Mouse (Mus musculus): ENCODE measurements around the gene Wdfy3. TPM values are rescaled to one million over a fixed set of nuclear protein-coding genes. Genes with fewer than 3 reads are reported as not detected.
"Not testable (repeated sequence)": the region's sequence is repeated elsewhere in the genome, so short reads cannot be mapped to it uniquely, and the experiment has no call there.

Gene Wdfy3
- polyA plus RNA-seq, 1 experiment from 2014 or later: 29.0 TPM

- WGBS: 80% methylated on average over 3 of the region's 3 CpGs
- Histone ChIP-seq H3K4me1 (ENCODE audit: control insufficient read depth, insufficient read depth, low read length) (no peaks in the 10 kb centered on the region; the same call in 1 of the 2 replicates), H3K9me3 (ENCODE audit: control insufficient read depth, low read length) (no peaks in the 10 kb centered on the region), H3K36me3 (ENCODE audit: control insufficient read depth, insufficient read depth, low read length) (no peaks in the 10 kb centered on the region), H3K4me2 (ENCODE audit: low read depth) (no peak overlapping the region), H3K4me3 (ENCODE audit: low read depth, low read length) (no peak overlapping the region), H3K9ac (ENCODE audit: low read length) (no peak overlapping the region), H3K27ac (ENCODE audit: low read depth, low read length) (no peak overlapping the region), H3K27me3 (ENCODE audit: control insufficient read depth, insufficient read depth, low read length) (no peaks in the 10 kb centered on the region)
- no peak for ATAC-seq (ENCODE audit: insufficient read depth, low FRiP score, low TSS enrichment)
- DNase-seq (ENCODE audit: low spot score): no peak
Measured at GRCm38 (mm10) chr5:101986694-101987093, 83.0 kb downstream of the Wdfy3 start.

- no peaks in the 10 kb centered on the region for H3K9me3 ChIP-seq (ENCODE audit: control insufficient read depth, low read length)
- H3K27ac ChIP-seq (ENCODE audit: low read depth, low read length): no peak overlapping the region
- H3K27me3 ChIP-seq (ENCODE audit: control insufficient read depth, insufficient read depth, low read length): no peaks in the 10 kb centered on the region
- H3K4me3 ChIP-seq (ENCODE audit: low read depth, low read length): no peak overlapping the region
- H3K4me2 ChIP-seq (ENCODE audit: low read depth): no peak overlapping the region
- no peak overlapping the region for H3K9ac ChIP-seq (ENCODE audit: low read length)
- peaks cover 2% of the 10 kb centered on the region; the same call in 1 of the 2 replicates for H3K36me3 ChIP-seq (ENCODE audit: control insufficient read depth, insufficient read depth, low read length)
- DNase-seq (ENCODE audit: low spot score) (no peak), ATAC-seq (ENCODE audit: insufficient read depth, low FRiP score, low TSS enrichment) (no peak)
- no peaks in the 10 kb centered on the region for H3K4me1 ChIP-seq (ENCODE audit: control insufficient read depth, insufficient read depth, low read length)
- WGBS: 78% methylated on average over 5 of the region's 5 CpGs
Measured at GRCm38 (mm10) chr5:101982239-101982638, 87.5 kb downstream of the Wdfy3 start.

- no peaks in the 10 kb centered on the region for H3K27me3 ChIP-seq (ENCODE audit: control insufficient read depth, insufficient read depth, low read length)
- no peaks in the 10 kb centered on the region for H3K4me1 ChIP-seq (ENCODE audit: control insufficient read depth, insufficient read depth, low read length)
- H3K4me3 ChIP-seq (ENCODE audit: low read depth, low read length): no peak overlapping the region
- no peak for DNase-seq (ENCODE audit: low spot score)
- no peak for ATAC-seq (ENCODE audit: insufficient read depth, low FRiP score, low TSS enrichment)
- H3K36me3 ChIP-seq (ENCODE audit: control insufficient read depth, insufficient read depth, low read length): peaks cover 2% of the 10 kb centered on the region; the same call in 1 of the 2 replicates
- H3K27ac ChIP-seq (ENCODE audit: low read depth, low read length): no peak overlapping the region
- WGBS: 94% methylated on average over 6 of the region's 6 CpGs
- H3K4me2 ChIP-seq (ENCODE audit: low read depth): no peak overlapping the region
- H3K9me3 ChIP-seq (ENCODE audit: control insufficient read depth, low read length): no peaks in the 10 kb centered on the region
- no peak overlapping the region for H3K9ac ChIP-seq (ENCODE audit: low read length)
Measured at GRCm38 (mm10) chr5:101979594-101979993, 90.1 kb downstream of the Wdfy3 start.

- 75% methylated on average over 4 of the region's 4 CpGs for WGBS
- not testable (repeated sequence) for H3K36me3 ChIP-seq (ENCODE audit: control insufficient read depth, insufficient read depth, low read length); H3K9me3 ChIP-seq (ENCODE audit: control insufficient read depth, low read length); DNase-seq (ENCODE audit: low spot score); H3K27ac ChIP-seq (ENCODE audit: low read depth, low read length); ATAC-seq (ENCODE audit: insufficient read depth, low FRiP score, low TSS enrichment); H3K9ac ChIP-seq (ENCODE audit: low read length); H3K27me3 ChIP-seq (ENCODE audit: control insufficient read depth, insufficient read depth, low read length); H3K4me1 ChIP-seq (ENCODE audit: control insufficient read depth, insufficient read depth, low read length); H3K4me2 ChIP-seq (ENCODE audit: low read depth); H3K4me3 ChIP-seq (ENCODE audit: low read depth, low read length)
Measured at GRCm38 (mm10) chr5:101972594-101972993, 97.1 kb downstream of the Wdfy3 start.

- DNase-seq (ENCODE audit: low spot score): no peak
- Histone ChIP-seq H3K4me2 (ENCODE audit: low read depth) (no peak overlapping the region), H3K27ac (ENCODE audit: low read depth, low read length) (peak overlapping the region; percentile 41; the same call in 1 of the 2 replicates), H3K36me3 (ENCODE audit: control insufficient read depth, insufficient read depth, low read length) (no peaks in the 10 kb centered on the region), H3K9ac (ENCODE audit: low read length) (no peak overlapping the region), H3K9me3 (ENCODE audit: control insufficient read depth, low read length) (no peaks in the 10 kb centered on the region), H3K4me1 (ENCODE audit: control insufficient read depth, insufficient read depth, low read length) (no peaks in the 10 kb centered on the region), H3K27me3 (ENCODE audit: control insufficient read depth, insufficient read depth, low read length) (no peaks in the 10 kb centered on the region), H3K4me3 (ENCODE audit: low read depth, low read length) (no peak overlapping the region)
- ATAC-seq (ENCODE audit: insufficient read depth, low FRiP score, low TSS enrichment): no peak
- WGBS: 56% methylated on average over 12 of the region's 12 CpGs
Measured at GRCm38 (mm10) chr5:101968153-101968851, 101.4 kb downstream of the Wdfy3 start.

- no peak overlapping the region for H3K4me2 ChIP-seq (ENCODE audit: low read depth)
- no peaks in the 10 kb centered on the region for H3K27me3 ChIP-seq (ENCODE audit: control insufficient read depth, insufficient read depth, low read length)
- 71% methylated on average over 2 of the region's 2 CpGs for WGBS
- no peak for ATAC-seq (ENCODE audit: insufficient read depth, low FRiP score, low TSS enrichment)
- H3K4me1 ChIP-seq (ENCODE audit: control insufficient read depth, insufficient read depth, low read length): no peaks in the 10 kb centered on the region
- H3K36me3 ChIP-seq (ENCODE audit: control insufficient read depth, insufficient read depth, low read length): no peaks in the 10 kb centered on the region
- H3K4me3 ChIP-seq (ENCODE audit: low read depth, low read length): no peak overlapping the region
- H3K9ac ChIP-seq (ENCODE audit: low read length): no peak overlapping the region
- H3K9me3 ChIP-seq (ENCODE audit: control insufficient read depth, low read length): no peaks in the 10 kb centered on the region
- DNase-seq (ENCODE audit: low spot score): no peak
- H3K27ac ChIP-seq (ENCODE audit: low read depth, low read length): peak overlapping the region; percentile 41; the same call in 1 of the 2 replicates
Measured at GRCm38 (mm10) chr5:101967832-101968152, 101.9 kb downstream of the Wdfy3 start.

- no peaks in the 10 kb centered on the region for H3K27me3 ChIP-seq (ENCODE audit: control insufficient read depth, insufficient read depth, low read length)
- WGBS: 85% methylated on average over 4 of the region's 4 CpGs
- H3K36me3 ChIP-seq (ENCODE audit: control insufficient read depth, insufficient read depth, low read length): peaks cover 2% of the 10 kb centered on the region
- no peaks in the 10 kb centered on the region for H3K4me1 ChIP-seq (ENCODE audit: control insufficient read depth, insufficient read depth, low read length)
- DNase-seq (ENCODE audit: low spot score): no peak
- H3K9ac ChIP-seq (ENCODE audit: low read length): no peak overlapping the region
- no peak overlapping the region for H3K27ac ChIP-seq (ENCODE audit: low read depth, low read length)
- no peak overlapping the region for H3K4me3 ChIP-seq (ENCODE audit: low read depth, low read length)
- no peaks in the 10 kb centered on the region for H3K9me3 ChIP-seq (ENCODE audit: control insufficient read depth, low read length)
- H3K4me2 ChIP-seq (ENCODE audit: low read depth): no peak overlapping the region
- ATAC-seq (ENCODE audit: insufficient read depth, low FRiP score, low TSS enrichment): no peak
Measured at GRCm38 (mm10) chr5:101962824-101963223, 106.9 kb downstream of the Wdfy3 start.

GRCm38 (mm10) chr5:101959369-101959768 is 110.4 kb downstream of the Wdfy3 start:
- peaks cover 2% of the 10 kb centered on the region for H3K36me3 ChIP-seq (ENCODE audit: control insufficient read depth, insufficient read depth, low read length)
- no peaks in the 10 kb centered on the region for H3K27me3 ChIP-seq (ENCODE audit: control insufficient read depth, insufficient read depth, low read length)
- H3K27ac ChIP-seq (ENCODE audit: low read depth, low read length): no peak overlapping the region
- 99% methylated on average over 13 of the region's 13 CpGs for WGBS
- no peaks in the 10 kb centered on the region for H3K4me1 ChIP-seq (ENCODE audit: control insufficient read depth, insufficient read depth, low read length)
- no peaks in the 10 kb centered on the region for H3K9me3 ChIP-seq (ENCODE audit: control insufficient read depth, low read length)
- H3K9ac ChIP-seq (ENCODE audit: low read length): no peak overlapping the region
- ATAC-seq (ENCODE audit: insufficient read depth, low FRiP score, low TSS enrichment): no peak
- no peak for DNase-seq (ENCODE audit: low spot score)
- no peak overlapping the region for H3K4me2 ChIP-seq (ENCODE audit: low read depth)
- H3K4me3 ChIP-seq (ENCODE audit: low read depth, low read length): no peak overlapping the region

GRCm38 (mm10) chr5:101958941-101959340 is 110.8 kb downstream of the Wdfy3 start:
- WGBS: 91% methylated on average over 4 of the region's 4 CpGs
- DNase-seq (ENCODE audit: low spot score) (no peak), ATAC-seq (ENCODE audit: insufficient read depth, low FRiP score, low TSS enrichment) (no peak)
- Histone ChIP-seq H3K27me3 (ENCODE audit: control insufficient read depth, insufficient read depth, low read length) (no peaks in the 10 kb centered on the region), H3K9ac (ENCODE audit: low read length) (no peak overlapping the region), H3K36me3 (ENCODE audit: control insufficient read depth, insufficient read depth, low read length) (peaks cover 2% of the 10 kb centered on the region), H3K4me3 (ENCODE audit: low read depth, low read length) (no peak overlapping the region), H3K4me2 (ENCODE audit: low read depth) (no peak overlapping the region), H3K27ac (ENCODE audit: low read depth, low read length) (no peak overlapping the region), H3K4me1 (ENCODE audit: control insufficient read depth, insufficient read depth, low read length) (no peaks in the 10 kb centered on the region), H3K9me3 (ENCODE audit: control insufficient read depth, low read length) (no peaks in the 10 kb centered on the region)
